Mouse (Mus musculus): Measurements from ENCODE around the gene Fam205a2.
"Not testable (repeated sequence)": the region's sequence is repeated elsewhere in the genome, so short reads cannot be mapped to it uniquely, and the experiment has no call there.

Fam205a2 gene

GRCm38 (mm10) chr4:42528075-42528474 lies at the start of gene Fam205a2:
Fam205a2 (minus strand) TSS chr4:42528175.
- DNase-seq (ENCODE audit: inconsistent ontology term) = not testable (repeated sequence)
